Mouse (Mus musculus) liver, embryonic 14.5 days (tissue): Measurements from ENCODE around the gene Ccdc124. TPM values are rescaled to one million over a fixed set of nuclear protein-coding genes. Genes with fewer than 3 reads are reported as not detected.

ENCODE experiments used
- ATAC-seq: fragments of 200-750 bp; cut with Nextera tagmentation; 2 replicates; pipeline ENCODE4 v1.8.0; 2017; ENCODE audit warnings: moderate number of reproducible peaks, mild to moderate bottlenecking, moderate library complexity; ENCODE audit not compliant: insufficient read depth
- DNase-seq, 3 experiments: peaks; one replicate each; pipeline ENCODE4 v3.0.0-alpha.2; 2012 to 2013; ENCODE audit warnings: low read depth in 3 of 3, low spot score in 3 of 3
- H3K27ac ChIP-seq: fragments of 300-500 bp; sonication (generic); 2 replicates; pipeline ENCODE4 v1.5.1; 2014; ENCODE audit warnings: moderate library complexity, mild to moderate bottlenecking, control low read depth, inconsistent platforms
- H3K27me3 ChIP-seq: fragments of 300-500 bp; sonication (generic); 2 replicates; pipeline ENCODE4 v1.6.1; 2014; ENCODE audit warnings: mild to moderate bottlenecking, low read length, moderate library complexity; ENCODE audit not compliant: control insufficient read depth, insufficient read depth
- H3K36me3 ChIP-seq: fragments of 300-500 bp; sonication (generic); replicated peaks from 2 replicates; pipeline ENCODE4 v1.6.1; 2014; ENCODE audit warnings: low read depth; ENCODE audit not compliant: control insufficient read depth, insufficient read depth
- H3K4me1 ChIP-seq, 2 experiments: fragments of 200-500 bp in 1 of 2; fragments of 300-500 bp in 1 of 2; sonication (generic) in 1 of 2; replicated peaks; 2 replicates each; pipeline ENCODE4 v1.6.1; 2012 to 2014; ENCODE audit warnings: antibody characterized with exemption in 1 of 2, inconsistent platforms in 1 of 2, low read length in 1 of 2; ENCODE audit not compliant: control insufficient read depth in 2 of 2, insufficient read depth in 2 of 2
- H3K4me2 ChIP-seq: fragments of 300-500 bp; sonication (generic); 2 replicates; pipeline ENCODE4 v1.6.1; 2014; ENCODE audit warnings: low read depth, mild to moderate bottlenecking, control low read depth, moderate library complexity
- H3K4me3 ChIP-seq, 2 experiments: fragments of 200-500 bp in 1 of 2; fragments of 300-500 bp in 1 of 2; sonication (generic) in 1 of 2; 2 replicates each; pipeline ENCODE4 v1.5.1; 2012 to 2014; ENCODE audit warnings: low read depth in 2 of 2, low read length in 2 of 2, mild to moderate bottlenecking in 2 of 2, control low read depth in 1 of 2, inconsistent platforms in 1 of 2, moderate library complexity in 1 of 2; ENCODE audit not compliant: insufficient read depth in 1 of 2
- H3K9ac ChIP-seq: fragments of 300-500 bp; sonication (generic); replicated peaks from 2 replicates; pipeline ENCODE4 v1.6.1; 2014; ENCODE audit warnings: mild to moderate bottlenecking, control low read depth, moderate library complexity
- H3K9me3 ChIP-seq: fragments of 300-500 bp; sonication (generic); 2 replicates; pipeline ENCODE4 v1.6.1; 2016; ENCODE audit warnings: low read length, mixed read lengths; ENCODE audit not compliant: control insufficient read depth
- CTCF ChIP-seq: IDR thresholded peaks from 2 replicates; pipeline ENCODE4 v1.5.1; 2016; ENCODE audit warnings: antibody characterized with exemption, low read depth, control low read depth
- EP300 ChIP-seq: IDR thresholded peaks from 2 replicates; pipeline ENCODE4 v1.6.1; 2016; ENCODE audit warnings: antibody characterized with exemption, low read depth
- WGBS: fragments of 180-500 bp; shearing (Covaris S2); extraction: QIAGEN DNeasy Blood & Tissue Kit; methylation state at CpG from one replicate; pipeline ENCODE4 v1.1.7; 2014; ENCODE audit not compliant: insufficient replicate concordance; 5-methylcytosine and 5-hydroxymethylcytosine counted together
- polyA plus RNA-seq, 2 experiments: library from polyadenylated mRNA; depleted of rRNA in 1 of 2; stranded (reverse) in 1 of 2; unstranded in 1 of 2; fragments of >200 nt; fragmentation: Nextera tagmentation in 1 of 2; extraction: Ambion mirVana in 1 of 2; gene quantifications; 2 replicates each; pipeline versions ENCODE4 v1.2.1 to v1.2.3; 2012 to 2014

Gene Ccdc124
- polyA plus RNA-seq, 2 experiments = 34.3 to 54.1 TPM

- Histone ChIP-seq H3K36me3 (no peaks in the 10 kb centered on the region), H3K4me2 (no peak overlapping the region; the same call in 1 of the 2 replicates), H3K9ac (peak overlapping the region; percentile 6), H3K4me3 (no peak overlapping the region), H3K27ac (peak overlapping the region; percentile 99), H3K9me3 (no peaks in the 10 kb centered on the region), H3K27me3 (no peaks in the 10 kb centered on the region), H3K4me1 (peaks cover 41 to 46% of the 10 kb centered on the region in 2 experiments)
- TF ChIP-seq EP300 (no peak), CTCF (no peak)
- DNase-seq = no peak
- 43% methylated on average over 5 of the region's 5 CpGs for whole genome bisulfite sequencing
- ATAC-seq = no peak
Measured at GRCm38 (mm10) chr8:70845108-70845507, 28.6 kb downstream of the Ccdc124 start.

GRCm38 (mm10) chr8:70844523-70844922 is 29.2 kb downstream of the Ccdc124 start:
- ATAC-seq = no peak
- peaks cover 43 to 48% of the 10 kb centered on the region in 2 experiments for H3K4me1 ChIP-seq
- no peaks in the 10 kb centered on the region for H3K9me3 ChIP-seq
- H3K36me3 ChIP-seq = no peaks in the 10 kb centered on the region
- H3K4me3 ChIP-seq = no peak overlapping the region
- WGBS = 1% methylated on average over 6 of the region's 6 CpGs
- peak overlapping the region; percentile 93 for H3K9ac ChIP-seq
- H3K4me2 ChIP-seq = peak overlapping the region; percentile 82
- DNase-seq = peak; percentile 75 to 82 (median 76)
- H3K27ac ChIP-seq = peak overlapping the region; percentile 99
- H3K27me3 ChIP-seq = no peaks in the 10 kb centered on the region
- TF ChIP-seq EP300 (no peak), CTCF (peak; percentile 99)

GRCm38 (mm10) chr8:70843941-70844340 is 29.8 kb downstream of the Ccdc124 start:
- WGBS = 65% methylated on average over 8 of the region's 8 CpGs
- Histone ChIP-seq H3K27me3 (no peaks in the 10 kb centered on the region), H3K4me1 (peaks cover 43 to 48% of the 10 kb centered on the region in 2 experiments), H3K9me3 (no peaks in the 10 kb centered on the region), H3K4me2 (peak overlapping the region; percentile 82), H3K36me3 (no peaks in the 10 kb centered on the region), H3K27ac (peak overlapping the region; percentile 99), H3K9ac (peak overlapping the region; percentile 93), H3K4me3 (no peak overlapping the region; a peak in 1 of 4 replicates)
- ATAC-seq = no peak
- no peak for TF ChIP-seq CTCF
- TF ChIP-seq EP300 = no peak
- no peak for DNase-seq

DNA sequence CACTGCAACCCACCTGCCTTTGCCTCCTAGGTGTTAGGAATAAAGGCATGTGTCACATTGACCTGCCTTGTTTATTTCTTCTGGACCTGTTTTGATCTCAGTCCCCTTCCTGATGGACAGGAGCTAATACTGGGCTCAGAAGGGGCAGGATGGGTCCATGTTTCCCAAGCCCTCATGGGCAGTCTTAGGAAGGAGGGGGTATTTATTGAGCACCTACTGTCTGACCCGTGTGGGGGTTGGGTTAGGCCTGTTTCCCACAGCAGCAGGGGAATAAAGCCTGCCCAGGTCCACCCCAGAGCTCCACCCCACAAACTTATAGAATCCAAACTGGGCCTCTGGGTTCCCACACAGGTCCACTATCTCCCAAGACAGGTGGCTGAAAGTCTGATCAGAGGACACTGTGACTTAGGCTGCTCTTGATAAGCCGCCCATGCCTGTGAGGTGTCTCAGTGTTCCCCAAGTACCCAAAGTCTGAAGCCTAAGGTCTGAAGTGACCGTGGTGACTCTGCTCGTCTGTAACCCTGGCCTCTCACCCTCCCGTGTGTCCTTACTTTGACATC is 30.4 kb downstream of the Ccdc124 start:
- Histone ChIP-seq H3K9ac (peak overlapping the region; percentile 93), H3K9me3 (no peaks in the 10 kb centered on the region), H3K27me3 (no peaks in the 10 kb centered on the region), H3K4me2 (peak overlapping the region; percentile 82), H3K36me3 (no peaks in the 10 kb centered on the region), H3K27ac (peak overlapping the region; percentile 99), H3K4me3 (peak overlapping the region; percentile 32 to 65), H3K4me1 (peaks cover 43 to 50% of the 10 kb centered on the region in 2 experiments)
- WGBS = 18% methylated on average over 5 of the region's 5 CpGs
- TF ChIP-seq EP300 (peak; percentile 95), CTCF (no peak)
- peak; percentile 56 for ATAC-seq
- peak; percentile 92 to 94 (median 94) for DNase-seq

- peak overlapping the region; percentile 93 for H3K9ac ChIP-seq
- DNase-seq (no peak), ATAC-seq (no peak)
- no peak for TF ChIP-seq CTCF
- no peak for TF ChIP-seq EP300
- H3K9me3 ChIP-seq = no peaks in the 10 kb centered on the region
- H3K27me3 ChIP-seq = no peaks in the 10 kb centered on the region
- 74% methylated on average over 25 of the region's 25 CpGs for WGBS
- H3K27ac ChIP-seq = peak overlapping the region; percentile 99
- peaks cover 43 to 50% of the 10 kb centered on the region in 2 experiments for H3K4me1 ChIP-seq
- peak overlapping the region; percentile 82 for H3K4me2 ChIP-seq
- H3K4me3 ChIP-seq = peak overlapping the region; percentile 65 to 73
- H3K36me3 ChIP-seq = no peaks in the 10 kb centered on the region
Measured at GRCm38 (mm10) chr8:70842484-70842883, 31.3 kb downstream of the Ccdc124 start.
